Mouse (Mus musculus): ENCODE measurements around the gene Smarcb1. TPM values are rescaled to one million over a fixed set of nuclear protein-coding genes. Genes with fewer than 3 reads are reported as not detected.

The Smarcb1 gene
- polyA plus RNA-seq, 1 experiment = 43.2 TPM

GRCm38 (mm10) chr10:75932891-75933290, 11.5 kb upstream of the Smarcb1 start, which contains the start of gene Chchd10:
Gene Chchd10 (plus strand): TSS chr10:75933130.
- TF ChIP-seq POLR2A (IDR thresholded peaks at IDR 0.05; ENCODE audit: low read depth, low read length) (no peak), CTCF (IDR thresholded peaks at IDR 0.05; ENCODE audit: extremely low read depth, insufficient read depth, insufficient read length, insufficient replicate concordance) (no peak)
- peaks cover 20% of the 10 kb centered on the region for H3K4me1 ChIP-seq (ENCODE audit: control insufficient read depth, insufficient read depth, insufficient read length)
- H3K27me3 ChIP-seq (ENCODE audit: control insufficient read depth, insufficient read depth, low read length) = no peaks in the 10 kb centered on the region
- H3K36me3 ChIP-seq (ENCODE audit: control insufficient read depth, insufficient read depth, low read length) = no peaks in the 10 kb centered on the region
- peak within 1 kb of the TSS; percentile 59 for H3K4me3 ChIP-seq (ENCODE audit: extremely low read depth, insufficient read depth, insufficient read length)
- H3K27ac ChIP-seq (ENCODE audit: insufficient read depth, low read length) = peak within 1 kb of the TSS; percentile 33; the same call in 1 of the 2 replicates
- WGBS = 68% methylated on average over 6 of the region's 6 CpGs
- DNase-seq (ENCODE audit: low read depth in 1 of 2, low spot score in 2 of 2) = no peak

DNA sequence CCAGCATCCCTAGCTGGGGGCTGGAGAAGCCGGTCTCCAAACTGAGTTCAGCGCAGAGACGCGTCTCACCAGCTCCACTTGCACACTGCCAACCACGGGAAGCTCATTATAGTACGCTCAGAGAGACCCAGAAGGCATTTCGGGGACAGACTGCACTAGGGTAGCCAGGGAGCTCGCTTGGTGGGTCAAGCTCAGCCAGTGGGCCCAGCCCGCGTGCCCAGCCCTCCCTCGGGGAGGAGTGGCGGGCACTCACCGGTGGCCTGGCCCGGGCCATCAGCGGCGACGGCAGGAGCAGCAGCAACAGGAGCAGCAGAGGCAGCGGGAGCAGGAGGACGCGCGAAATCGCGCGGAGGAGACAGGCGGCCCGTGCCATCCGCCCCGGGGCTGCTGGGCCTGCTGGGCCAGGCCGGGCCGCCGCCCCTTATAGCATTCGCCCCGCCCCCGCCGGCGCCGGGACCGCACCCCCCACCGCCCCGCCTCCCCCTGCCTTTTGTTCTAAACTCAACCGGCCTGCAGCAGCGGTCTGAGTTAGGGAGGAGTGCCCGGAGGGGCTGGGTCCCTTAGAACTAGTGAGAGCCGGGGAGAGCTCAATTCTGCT, 10.8 kb upstream of the Smarcb1 start:
- TF ChIP-seq CTCF (IDR thresholded peaks at IDR 0.05; ENCODE audit: extremely low read depth, insufficient read depth, insufficient read length, insufficient replicate concordance) (no peak), POLR2A (IDR thresholded peaks at IDR 0.05; ENCODE audit: low read depth, low read length) (no peak)
- WGBS = 3% methylated on average over 41 of the region's 44 CpGs
- Histone ChIP-seq H3K4me1 (ENCODE audit: control insufficient read depth, insufficient read depth, insufficient read length) (peaks cover 17% of the 10 kb centered on the region), H3K4me3 (ENCODE audit: extremely low read depth, insufficient read depth, insufficient read length) (peak overlapping the region; percentile 59), H3K27ac (ENCODE audit: insufficient read depth, low read length) (peak overlapping the region; percentile 33; the same call in 1 of the 2 replicates), H3K36me3 (ENCODE audit: control insufficient read depth, insufficient read depth, low read length) (no peaks in the 10 kb centered on the region), H3K27me3 (ENCODE audit: control insufficient read depth, insufficient read depth, low read length) (no peaks in the 10 kb centered on the region)
- peak in 1 of 2 experiments; percentile 50 for DNase-seq (ENCODE audit: low read depth in 1 of 2, low spot score in 2 of 2)

GRCm38 (mm10) chr10:75931311-75931710, 9.9 kb upstream of the Smarcb1 start:
- Histone ChIP-seq H3K36me3 (ENCODE audit: control insufficient read depth, insufficient read depth, low read length) (no peaks in the 10 kb centered on the region), H3K27me3 (ENCODE audit: control insufficient read depth, insufficient read depth, low read length) (no peaks in the 10 kb centered on the region), H3K4me3 (ENCODE audit: extremely low read depth, insufficient read depth, insufficient read length) (no peak overlapping the region), H3K4me1 (ENCODE audit: control insufficient read depth, insufficient read depth, insufficient read length) (peaks cover 17% of the 10 kb centered on the region), H3K27ac (ENCODE audit: insufficient read depth, low read length) (no peak overlapping the region)
- DNase-seq (ENCODE audit: low read depth in 1 of 2, low spot score in 2 of 2) = no peak
- 54% methylated on average over 7 of the region's 7 CpGs for WGBS
- TF ChIP-seq POLR2A (IDR thresholded peaks at IDR 0.05; ENCODE audit: low read depth, low read length) = no peak
- no peak for TF ChIP-seq CTCF (IDR thresholded peaks at IDR 0.05; ENCODE audit: extremely low read depth, insufficient read depth, insufficient read length, insufficient replicate concordance)

DNA sequence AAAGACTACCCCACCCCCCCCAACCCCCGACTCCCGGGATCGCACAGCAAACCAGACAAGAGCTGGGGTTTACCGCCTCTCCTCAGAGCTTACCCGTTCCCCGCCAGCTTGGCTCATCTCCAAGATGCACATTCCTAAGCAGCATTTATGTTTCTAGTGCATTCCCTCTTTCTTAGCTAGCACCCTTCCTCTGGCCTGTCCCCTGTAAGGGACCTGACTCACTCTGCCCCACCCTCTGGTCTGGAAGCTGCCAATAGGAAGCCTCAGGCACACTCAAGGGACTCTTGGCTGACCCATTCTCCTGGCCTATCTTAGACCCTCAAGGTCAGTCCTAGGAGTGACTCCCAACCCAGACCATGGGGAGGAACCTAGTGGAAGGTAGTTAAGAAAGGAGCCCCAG, 8.9 kb upstream of the Smarcb1 start:
- H3K27me3 ChIP-seq (ENCODE audit: control insufficient read depth, insufficient read depth, low read length) = no peaks in the 10 kb centered on the region
- H3K27ac ChIP-seq (ENCODE audit: insufficient read depth, low read length) = no peak overlapping the region
- no peaks in the 10 kb centered on the region for H3K36me3 ChIP-seq (ENCODE audit: control insufficient read depth, insufficient read depth, low read length)
- DNase-seq (ENCODE audit: low read depth in 1 of 2, low spot score in 2 of 2) = no peak
- WGBS = 62% methylated on average over 6 of the region's 6 CpGs
- H3K4me3 ChIP-seq (ENCODE audit: extremely low read depth, insufficient read depth, insufficient read length) = no peak overlapping the region
- no peak for TF ChIP-seq POLR2A (IDR thresholded peaks at IDR 0.05; ENCODE audit: low read depth, low read length)
- no peak for TF ChIP-seq CTCF (IDR thresholded peaks at IDR 0.05; ENCODE audit: extremely low read depth, insufficient read depth, insufficient read length, insufficient replicate concordance)
- H3K4me1 ChIP-seq (ENCODE audit: control insufficient read depth, insufficient read depth, insufficient read length) = peaks cover 14% of the 10 kb centered on the region

GRCm38 (mm10) chr10:75926396-75926795, 5.0 kb upstream of the Smarcb1 start:
- TF ChIP-seq POLR2A (IDR thresholded peaks at IDR 0.05; ENCODE audit: low read depth, low read length) = no peak
- no peak for TF ChIP-seq CTCF (IDR thresholded peaks at IDR 0.05; ENCODE audit: extremely low read depth, insufficient read depth, insufficient read length, insufficient replicate concordance)
- Histone ChIP-seq H3K27me3 (ENCODE audit: control insufficient read depth, insufficient read depth, low read length) (no peaks in the 10 kb centered on the region), H3K4me3 (ENCODE audit: extremely low read depth, insufficient read depth, insufficient read length) (peak overlapping the region; percentile 6; the same call in 1 of the 2 replicates), H3K36me3 (ENCODE audit: control insufficient read depth, insufficient read depth, low read length) (no peaks in the 10 kb centered on the region), H3K4me1 (ENCODE audit: control insufficient read depth, insufficient read depth, insufficient read length) (peaks cover under 1% of the 10 kb centered on the region; the same call in 1 of the 2 replicates), H3K27ac (ENCODE audit: insufficient read depth, low read length) (no peak overlapping the region)
- 75% methylated on average over 13 of the region's 13 CpGs for WGBS
- DNase-seq (ENCODE audit: low read depth in 1 of 2, low spot score in 2 of 2) = no peak

- 60% methylated on average over 2 of the region's 2 CpGs for WGBS
- no peaks in the 10 kb centered on the region for H3K27me3 ChIP-seq (ENCODE audit: control insufficient read depth, insufficient read depth, low read length)
- no peaks in the 10 kb centered on the region; the same call in 1 of the 2 replicates for H3K4me1 ChIP-seq (ENCODE audit: control insufficient read depth, insufficient read depth, insufficient read length)
- no peaks in the 10 kb centered on the region for H3K36me3 ChIP-seq (ENCODE audit: control insufficient read depth, insufficient read depth, low read length)
- no peak overlapping the region for H3K4me3 ChIP-seq (ENCODE audit: extremely low read depth, insufficient read depth, insufficient read length)
- no peak overlapping the region for H3K27ac ChIP-seq (ENCODE audit: insufficient read depth, low read length)
- no peak for DNase-seq (ENCODE audit: low read depth in 1 of 2, low spot score in 2 of 2)
- TF ChIP-seq POLR2A (IDR thresholded peaks at IDR 0.05; ENCODE audit: low read depth, low read length) (no peak), CTCF (IDR thresholded peaks at IDR 0.05; ENCODE audit: extremely low read depth, insufficient read depth, insufficient read length, insufficient replicate concordance) (no peak)
Observed at GRCm38 (mm10) chr10:75924324-75924723, 2.9 kb upstream of the Smarcb1 start.
